Mouse (Mus musculus) forebrain, embryonic 13.5 days (tissue): Measurements from ENCODE around the gene Gm20671. TPM values are rescaled to one million over a fixed set of nuclear protein-coding genes. Genes with fewer than 3 reads are reported as not detected.
A peak's percentile ranks its signal among the peaks of the same experiment; 100 is the strongest.
"Not testable (repeated sequence)": the region's sequence is repeated elsewhere in the genome, so short reads cannot be mapped to it uniquely, and the experiment has no call there.

Experiments
- ATAC-seq: fragments of 200-750 bp; cut with Nextera tagmentation; 2 replicates; pipeline ENCODE4 v1.8.0; 2017
- H3K27ac ChIP-seq: fragments of 300-500 bp; sonication (generic); 2 replicates; pipeline ENCODE4 v1.5.1; 2015; ENCODE audit warnings: inconsistent platforms, mild to moderate bottlenecking, moderate library complexity
- H3K27me3 ChIP-seq: fragments of 300-500 bp; sonication (generic); 2 replicates; pipeline ENCODE4 v1.6.1; 2015; ENCODE audit warnings: mild to moderate bottlenecking, inconsistent platforms
- H3K36me3 ChIP-seq: fragments of 300-500 bp; sonication (generic); 2 replicates; pipeline ENCODE4 v1.6.1; 2015; ENCODE audit warnings: mild to moderate bottlenecking, inconsistent platforms; ENCODE audit not compliant: poor library complexity, severe bottlenecking
- H3K4me1 ChIP-seq: fragments of 300-500 bp; sonication (generic); 2 replicates; pipeline ENCODE4 v1.6.1; 2015; ENCODE audit warnings: inconsistent platforms
- H3K4me2 ChIP-seq: fragments of 300-500 bp; sonication (generic); 2 replicates; pipeline ENCODE4 v1.6.1; 2015; ENCODE audit warnings: inconsistent platforms, mild to moderate bottlenecking, moderate library complexity
- H3K4me3 ChIP-seq: fragments of 300-500 bp; sonication (generic); 2 replicates; pipeline ENCODE4 v1.5.1; 2015; ENCODE audit warnings: mild to moderate bottlenecking, inconsistent platforms
- H3K9ac ChIP-seq: fragments of 300-500 bp; sonication (generic); 2 replicates; pipeline ENCODE4 v1.6.1; 2015; ENCODE audit warnings: mild to moderate bottlenecking, inconsistent platforms
- H3K9me3 ChIP-seq: fragments of 300-500 bp; sonication (generic); replicated peaks from 2 replicates; pipeline ENCODE4 v1.6.1; 2016; ENCODE audit warnings: inconsistent platforms
- WGBS: fragments of 180-500 bp; shearing (Covaris S2); methylation state at CpG from one replicate; pipeline ENCODE4 v1.1.7; 2015; 5-methylcytosine and 5-hydroxymethylcytosine counted together
- polyA plus RNA-seq: library from polyadenylated mRNA; unstranded; fragments of >200 nt; fragmentation: Nextera tagmentation; extraction: Ambion mirVana; gene quantifications from 2 replicates; pipeline ENCODE4 v1.2.1, GENCODE M21; 2015

Gene Gm20671
- polyA plus RNA-seq, 1 experiment from 2014 or later: not detected

- H3K27ac ChIP-seq, H3K4me2 ChIP-seq, H3K9ac ChIP-seq, H3K4me1 ChIP-seq, H3K4me3 ChIP-seq, H3K36me3 ChIP-seq, ATAC-seq, H3K27me3 ChIP-seq, H3K9me3 ChIP-seq: not testable (repeated sequence)
- 89% methylated on average over 8 of the region's 8 CpGs for WGBS
These were observed 104.2 kb downstream of the Gm20671 start for GRCm38 (mm10) chr5:32722711-32723110.

DNA sequence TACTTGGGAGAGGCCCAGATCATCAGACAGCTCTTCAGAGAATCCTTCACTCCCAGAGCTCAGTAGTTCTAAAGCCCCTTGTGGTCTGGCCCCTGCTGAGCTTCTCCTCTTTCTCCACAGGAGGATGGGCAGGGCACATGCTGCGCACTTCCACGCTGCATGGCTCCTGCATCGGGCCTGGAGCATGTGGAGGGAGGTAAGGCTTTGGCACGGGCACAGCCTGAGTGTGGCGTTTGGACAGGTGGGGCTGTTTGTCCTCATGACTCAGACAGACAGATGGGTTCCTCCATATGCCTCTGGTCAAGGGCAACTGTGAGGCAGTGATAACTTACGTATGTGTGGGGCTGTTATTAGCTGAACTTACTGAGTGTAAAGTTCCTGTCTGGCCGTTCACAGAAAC lies 104.6 kb downstream of the Gm20671 start:
- WGBS: 74% methylated on average over 7 of the region's 7 CpGs
- no peaks in the 10 kb centered on the region for H3K9me3 ChIP-seq
- no peaks in the 10 kb centered on the region for H3K27me3 ChIP-seq
- no peak overlapping the region for H3K27ac ChIP-seq
- H3K4me3 ChIP-seq: no peak overlapping the region
- no peak for ATAC-seq
- H3K4me1 ChIP-seq: no peaks in the 10 kb centered on the region
- no peaks in the 10 kb centered on the region for H3K36me3 ChIP-seq
- no peak overlapping the region for H3K4me2 ChIP-seq
- no peak overlapping the region for H3K9ac ChIP-seq

DNA sequence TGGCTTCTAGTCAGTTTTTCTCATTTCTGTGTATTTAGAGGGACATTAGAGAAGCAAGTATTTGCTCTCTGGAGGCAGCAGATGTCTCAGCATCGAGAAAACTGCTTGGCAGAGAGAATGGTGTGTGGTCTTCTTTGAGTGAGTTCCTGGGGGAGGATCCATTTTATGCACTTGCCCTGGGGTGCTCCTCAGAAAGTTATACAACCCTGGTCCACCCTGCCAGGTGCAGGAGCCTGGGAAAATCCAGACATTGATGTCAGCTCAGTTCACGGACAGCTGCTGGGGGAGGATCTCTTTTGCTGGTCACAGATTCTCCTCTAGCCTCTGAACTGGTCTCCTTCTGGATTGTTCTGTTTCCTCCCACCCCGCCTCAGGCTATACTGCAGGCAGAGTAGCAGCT lies 105.6 kb downstream of the Gm20671 start:
- WGBS: 76% methylated on average over 3 of the region's 3 CpGs

GRCm38 (mm10) chr5:32720416-32720815 lies 106.5 kb downstream of the Gm20671 start:
- 89% methylated on average over 9 of the region's 9 CpGs for WGBS
- Histone ChIP-seq H3K9me3 (no peaks in the 10 kb centered on the region), H3K9ac (no peak overlapping the region), H3K36me3 (no peaks in the 10 kb centered on the region), H3K4me3 (no peak overlapping the region), H3K4me1 (no peaks in the 10 kb centered on the region), H3K27me3 (no peaks in the 10 kb centered on the region), H3K4me2 (no peak overlapping the region), H3K27ac (no peak overlapping the region)
- ATAC-seq: no peak

More for the DNA sequence above, 105.6 kb downstream of the Gm20671 start:
- Histone ChIP-seq H3K4me1 (no peaks in the 10 kb centered on the region), H3K27me3 (no peaks in the 10 kb centered on the region), H3K9ac (no peak overlapping the region), H3K4me3 (no peak overlapping the region), H3K4me2 (no peak overlapping the region), H3K9me3 (no peaks in the 10 kb centered on the region), H3K36me3 (no peaks in the 10 kb centered on the region), H3K27ac (no peak overlapping the region)
- no peak for ATAC-seq

DNA sequence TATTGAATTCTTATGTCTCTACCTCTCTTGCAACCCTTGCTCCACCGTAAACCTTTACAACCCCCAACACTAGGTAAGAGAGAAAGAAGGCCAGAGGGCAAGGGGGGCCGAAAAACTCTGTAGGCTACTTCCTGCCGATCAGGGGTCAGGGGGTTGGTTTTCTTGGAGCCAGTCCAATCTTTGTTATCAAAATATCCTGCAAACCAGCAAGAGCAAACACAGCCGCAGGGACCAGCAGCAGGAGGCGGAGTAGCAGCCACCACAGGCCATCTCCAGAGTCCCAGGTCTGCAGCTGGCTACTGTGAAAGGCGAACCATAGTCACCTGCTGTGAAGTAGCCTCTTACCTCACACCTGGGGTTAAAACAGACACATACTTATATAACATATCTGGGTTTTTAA lies 108.0 kb downstream of the Gm20671 start:
- Histone ChIP-seq H3K4me3 (no peak overlapping the region), H3K9ac (no peak overlapping the region), H3K4me1 (no peaks in the 10 kb centered on the region), H3K27ac (no peak overlapping the region), H3K27me3 (no peaks in the 10 kb centered on the region), H3K36me3 (no peaks in the 10 kb centered on the region), H3K9me3 (no peaks in the 10 kb centered on the region), H3K4me2 (no peak overlapping the region)
- ATAC-seq: no peak
- WGBS: 72% methylated on average over 6 of the region's 6 CpGs

DNA sequence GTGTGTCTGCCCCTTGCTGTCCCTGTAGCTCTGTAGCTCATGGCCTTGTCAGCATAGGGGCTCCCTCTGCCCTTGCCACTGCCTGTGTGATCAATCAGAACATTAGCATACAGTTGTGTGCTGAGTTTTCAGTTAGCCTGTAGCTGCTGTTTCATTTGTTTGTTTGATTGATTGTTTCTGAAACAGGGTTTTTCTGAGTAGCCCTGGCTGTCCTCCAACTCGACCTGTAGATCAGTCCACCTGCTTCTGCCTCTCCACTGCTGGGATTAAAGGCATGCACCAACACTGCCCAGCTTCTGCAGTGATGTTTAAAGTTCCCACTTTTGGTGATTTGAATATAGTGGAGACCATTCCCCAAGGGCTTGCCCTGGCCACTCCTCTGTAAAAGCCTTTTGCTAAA lies 109.2 kb downstream of the Gm20671 start:
- no peaks in the 10 kb centered on the region for H3K36me3 ChIP-seq
- H3K27ac ChIP-seq: no peak overlapping the region
- no peak for ATAC-seq
- H3K4me3 ChIP-seq: no peak overlapping the region
- no peak overlapping the region for H3K4me2 ChIP-seq
- no peaks in the 10 kb centered on the region for H3K9me3 ChIP-seq
- H3K9ac ChIP-seq: no peak overlapping the region
- WGBS: 50% methylated on average over 1 of the region's 1 CpGs
- H3K27me3 ChIP-seq: no peaks in the 10 kb centered on the region
- peaks cover 6% of the 10 kb centered on the region for H3K4me1 ChIP-seq

DNA sequence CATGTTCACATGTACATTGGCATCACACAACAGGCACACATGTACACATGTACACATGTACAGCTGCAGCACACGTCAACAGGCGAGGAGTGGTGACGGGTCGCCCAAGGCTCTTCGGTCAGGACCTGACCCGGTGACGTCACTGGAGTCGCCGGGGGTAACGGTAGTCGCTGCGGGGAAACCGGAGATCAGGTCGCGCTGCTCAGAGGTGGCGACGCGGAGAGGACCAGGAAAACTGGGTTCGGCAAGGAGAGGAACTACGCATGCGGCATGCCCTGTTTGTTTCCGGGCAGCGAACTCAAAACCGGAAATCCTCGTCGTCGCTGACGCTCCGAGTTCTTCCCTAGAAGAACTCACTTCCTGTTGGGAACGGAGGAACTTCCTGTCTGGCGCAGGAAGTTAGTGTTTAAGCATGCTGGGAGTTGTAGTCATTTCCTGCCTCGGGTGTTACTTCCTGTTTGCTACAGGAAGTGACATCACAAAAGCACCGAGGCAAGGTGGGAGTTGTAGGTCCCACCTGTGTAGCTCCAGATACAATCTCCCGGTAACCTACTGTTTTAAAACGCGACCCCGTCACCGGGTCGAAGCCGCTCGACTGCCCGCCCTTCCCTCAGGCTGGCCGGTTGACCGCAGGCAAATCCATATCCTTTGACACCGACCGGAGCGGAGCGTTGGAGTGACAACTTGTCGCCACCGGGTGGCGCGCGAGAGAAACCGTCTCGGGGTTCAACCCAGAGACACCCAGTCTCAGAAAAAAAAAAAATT lies 113.0 kb downstream of the Gm20671 start:
- H3K4me2 ChIP-seq: peak overlapping the region; percentile 70
- 1% methylated on average over 55 of the region's 55 CpGs for WGBS
- ATAC-seq: peak; percentile 98
- peak overlapping the region; percentile 70 for H3K9ac ChIP-seq
- H3K4me1 ChIP-seq: peaks cover 11% of the 10 kb centered on the region
- H3K4me3 ChIP-seq: peak overlapping the region; percentile 62
- no peaks in the 10 kb centered on the region for H3K9me3 ChIP-seq
- peak overlapping the region; percentile 84 for H3K27ac ChIP-seq
- no peaks in the 10 kb centered on the region for H3K36me3 ChIP-seq
- H3K27me3 ChIP-seq: no peaks in the 10 kb centered on the region

DNA sequence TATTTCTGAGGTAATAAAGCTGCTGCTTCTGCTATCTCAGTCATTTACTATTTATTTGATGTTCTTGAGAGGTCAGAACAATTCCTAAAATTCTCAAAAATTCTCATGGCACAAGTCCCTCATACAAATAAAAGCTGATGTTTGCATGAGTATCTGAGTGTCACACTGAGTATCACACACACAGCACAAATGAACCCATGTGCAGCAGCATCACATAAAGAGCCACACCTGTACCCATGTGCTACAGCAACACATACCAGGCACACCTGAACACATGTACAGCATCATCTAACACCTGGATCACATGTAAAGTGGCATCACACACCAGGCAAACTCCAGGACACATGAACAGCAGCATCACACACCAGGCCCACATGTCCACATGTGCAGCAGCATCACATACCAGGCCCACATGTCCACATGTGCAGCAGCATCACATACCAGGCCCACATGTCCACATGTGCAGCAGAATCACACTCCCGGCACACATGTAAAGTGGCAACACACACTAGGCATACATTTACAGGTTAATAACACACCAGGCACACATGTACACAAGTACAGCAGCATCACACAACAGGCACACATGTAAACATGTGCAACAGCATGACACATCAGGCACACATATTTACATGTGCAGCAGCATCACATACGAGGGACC lies 113.7 kb downstream of the Gm20671 start:
- peak overlapping the region; percentile 70 for H3K9ac ChIP-seq
- H3K4me1 ChIP-seq: peaks cover 11% of the 10 kb centered on the region
- H3K9me3 ChIP-seq: no peaks in the 10 kb centered on the region
- H3K4me2 ChIP-seq: peak overlapping the region; percentile 70
- H3K27me3 ChIP-seq: no peaks in the 10 kb centered on the region
- peak overlapping the region; percentile 84 for H3K27ac ChIP-seq
- no peak for ATAC-seq
- no peaks in the 10 kb centered on the region for H3K36me3 ChIP-seq
- 21% methylated on average over 2 of the region's 2 CpGs for WGBS
- H3K4me3 ChIP-seq: peak overlapping the region; percentile 62

DNA sequence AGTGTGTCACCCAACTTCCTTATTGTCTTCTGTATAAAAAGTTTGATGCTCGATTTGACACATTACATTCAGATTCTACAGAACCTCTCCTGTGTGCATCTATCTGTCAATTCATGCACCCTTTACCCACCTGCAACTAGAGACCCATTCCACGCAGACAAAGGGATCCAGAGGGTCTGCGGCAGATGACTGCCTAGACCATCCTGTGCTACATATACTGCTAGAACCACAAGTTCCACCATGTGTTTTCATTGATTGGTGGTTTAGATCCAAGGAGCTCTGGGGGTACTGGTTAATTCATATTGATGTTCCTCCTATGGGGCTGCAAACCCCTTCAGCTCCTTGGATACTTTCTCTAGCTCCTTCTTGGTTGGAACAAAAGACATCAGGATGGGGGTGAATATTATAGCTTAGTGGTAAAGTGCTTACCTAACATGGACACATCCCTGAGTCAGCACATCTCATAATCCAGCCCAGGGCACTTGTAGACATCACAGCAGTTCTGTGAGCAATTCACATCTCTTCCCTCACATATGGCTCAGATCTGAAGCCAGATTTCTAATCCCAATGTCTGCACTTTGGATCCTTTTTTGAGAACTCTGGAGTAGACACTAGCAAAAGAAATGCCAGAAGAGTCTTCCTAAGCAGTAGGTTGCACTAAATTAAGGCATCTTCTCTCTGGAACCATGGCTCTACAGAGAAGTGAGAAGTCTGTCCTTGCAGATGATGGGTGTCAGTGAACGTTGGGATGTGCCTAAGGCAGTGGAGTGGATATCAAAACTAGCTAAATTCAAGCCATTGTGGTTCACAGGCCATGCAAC lies 114.5 kb downstream of the Gm20671 start:
- Histone ChIP-seq H3K9me3 (no peaks in the 10 kb centered on the region), H3K27ac (no peak overlapping the region), H3K36me3 (no peaks in the 10 kb centered on the region), H3K4me2 (peak overlapping the region; percentile 70), H3K27me3 (no peaks in the 10 kb centered on the region), H3K4me3 (no peak overlapping the region), H3K4me1 (peaks cover 11% of the 10 kb centered on the region), H3K9ac (peak overlapping the region; percentile 9; the same call in 1 of the 2 replicates)
- 67% methylated on average over 4 of the region's 4 CpGs for WGBS
- no peak for ATAC-seq

DNA sequence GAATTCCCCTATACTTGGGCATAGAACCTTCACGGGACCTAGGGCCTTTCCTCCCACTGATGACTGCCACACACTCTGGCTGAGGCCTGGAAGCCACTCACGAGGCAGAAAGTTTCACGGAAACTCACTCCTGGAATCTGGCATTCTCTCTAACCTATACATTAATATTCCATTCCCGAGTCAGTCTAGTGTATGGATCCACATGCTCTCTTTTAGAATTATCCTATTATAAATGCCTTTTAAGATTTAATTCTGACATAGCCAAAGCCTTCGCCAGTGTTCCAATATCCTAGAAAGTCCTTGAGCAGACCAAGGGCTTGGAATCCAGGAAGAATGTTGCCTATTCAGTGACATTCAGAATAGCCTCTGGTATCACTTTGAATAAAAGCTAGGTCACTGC lies 115.4 kb downstream of the Gm20671 start:
- Histone ChIP-seq H3K4me3 (no peak overlapping the region), H3K36me3 (no peaks in the 10 kb centered on the region), H3K9ac (no peak overlapping the region), H3K27me3 (no peaks in the 10 kb centered on the region), H3K27ac (no peak overlapping the region), H3K9me3 (no peaks in the 10 kb centered on the region), H3K4me2 (no peak overlapping the region), H3K4me1 (peaks cover 11% of the 10 kb centered on the region)
- no peak for ATAC-seq
- WGBS: 74% methylated on average over 5 of the region's 5 CpGs

DNA sequence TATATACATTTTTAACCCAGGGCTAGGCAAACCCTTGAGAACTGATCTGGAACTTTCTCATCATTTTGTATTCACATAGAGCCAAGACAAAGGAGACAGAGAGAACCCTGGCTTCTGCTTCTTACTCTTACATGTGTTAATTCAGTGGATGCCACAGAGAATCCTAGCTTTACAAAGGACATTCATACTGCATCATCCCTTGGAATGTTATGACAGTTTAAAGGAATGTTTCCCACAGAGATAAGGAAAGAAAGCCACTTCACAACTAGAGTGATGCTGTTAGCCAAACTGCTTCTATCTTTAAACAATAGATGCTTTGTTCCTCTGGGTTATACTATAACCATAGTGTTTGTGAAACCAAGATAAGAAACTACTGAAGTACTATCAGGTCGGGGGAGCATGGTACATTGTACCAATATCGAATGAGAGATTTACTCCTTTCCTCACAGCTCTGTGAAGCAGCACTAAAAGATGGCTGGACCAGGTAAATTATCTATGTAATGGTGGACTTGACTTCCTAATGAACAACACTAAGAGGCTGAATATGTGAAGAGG lies 120.6 kb downstream of the Gm20671 start:
- H3K27me3 ChIP-seq: no peaks in the 10 kb centered on the region
- 91% methylated on average over 2 of the region's 2 CpGs for WGBS
- H3K4me2 ChIP-seq: no peak overlapping the region
- no peaks in the 10 kb centered on the region for H3K4me1 ChIP-seq
- H3K9ac ChIP-seq: no peak overlapping the region
- H3K9me3 ChIP-seq: no peaks in the 10 kb centered on the region
- no peak overlapping the region for H3K4me3 ChIP-seq
- ATAC-seq: no peak
- no peaks in the 10 kb centered on the region for H3K36me3 ChIP-seq
- H3K27ac ChIP-seq: no peak overlapping the region
